Mouse (Mus musculus): ENCODE data around the gene Stk4.
A peak's percentile ranks its signal among the peaks of the same experiment; 100 is the strongest.

Stk4 gene

DNA sequence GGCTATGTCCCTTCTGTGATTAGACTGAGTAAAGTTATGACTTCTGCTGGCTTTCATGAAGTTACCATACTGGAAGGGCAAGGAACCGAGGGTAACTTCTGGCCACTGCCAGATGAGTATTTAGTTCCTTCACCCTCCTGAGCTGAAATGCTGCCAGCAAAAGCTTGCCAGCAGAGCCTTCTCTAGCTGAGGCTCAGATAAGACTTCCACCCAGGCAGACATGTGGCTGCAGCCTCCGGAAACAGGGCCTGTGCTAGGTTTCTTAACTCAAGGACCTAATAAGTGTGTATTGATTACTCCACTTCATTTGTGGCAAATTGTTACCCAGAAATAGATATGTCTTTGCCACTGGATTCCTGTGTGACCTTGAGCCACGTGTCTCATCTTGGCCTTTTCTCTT lies 103.3 kb downstream of the Stk4 start:
- DNase-seq (ENCODE audit: low spot score in 2 of 2): no peak

DNA sequence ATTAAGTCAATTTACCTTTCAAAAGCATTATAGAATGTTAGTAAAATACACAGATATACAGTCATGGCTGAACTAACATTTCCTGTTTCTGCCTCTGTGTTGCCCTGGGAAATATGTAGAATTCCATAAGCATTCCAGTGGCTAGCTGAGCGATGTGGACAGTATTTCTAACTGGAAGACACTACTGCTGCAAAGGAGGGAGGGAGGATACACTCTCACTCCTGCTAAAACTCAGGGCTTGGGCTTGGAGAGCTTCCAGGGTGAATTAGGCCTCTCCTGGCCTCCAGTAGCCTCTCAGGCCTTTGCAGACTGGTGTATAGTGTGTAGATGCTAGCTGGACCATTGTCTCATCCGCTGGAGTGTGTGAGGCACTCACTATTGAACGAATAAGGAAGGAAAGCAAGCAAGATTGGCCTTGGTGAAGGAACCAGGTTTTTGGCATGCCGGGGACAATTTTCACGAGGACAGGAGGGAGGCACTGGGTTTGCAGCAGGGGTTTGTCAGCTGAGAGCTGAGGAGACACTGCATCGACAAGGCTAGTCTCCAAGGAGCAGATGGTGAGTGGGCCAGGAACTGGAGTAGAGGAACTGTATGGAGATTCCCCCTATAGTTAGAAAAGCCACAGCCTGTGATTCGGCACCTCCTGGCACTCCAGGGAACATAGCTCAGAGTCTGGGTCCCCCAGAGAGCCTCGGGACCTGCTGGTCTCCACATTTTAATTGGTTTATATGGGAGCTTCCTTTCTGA lies 104.7 kb downstream of the Stk4 start:
- DNase-seq (ENCODE audit: low spot score in 2 of 2): peak; percentile 71 to 91

DNA sequence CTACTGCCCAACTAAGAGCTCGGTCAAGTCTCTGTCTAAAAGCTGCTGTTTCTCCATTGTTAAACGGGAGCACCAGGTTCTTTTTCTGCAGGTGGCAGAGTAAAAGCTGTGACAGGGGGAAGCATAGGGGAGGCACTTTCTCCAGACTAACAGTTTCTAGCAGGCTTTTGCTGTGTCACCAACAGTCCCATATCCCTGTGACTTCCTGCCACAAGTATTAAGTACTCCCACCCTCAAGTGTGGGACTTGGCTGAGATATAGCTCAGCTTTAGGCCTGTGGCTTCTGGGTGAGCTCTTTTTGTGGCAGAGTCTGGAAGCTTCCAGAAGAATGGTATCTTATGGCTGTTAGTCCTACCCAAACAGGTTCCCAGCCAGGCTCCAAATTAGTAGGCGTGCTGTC lies 105.7 kb downstream of the Stk4 start:
- DNase-seq (ENCODE audit: low spot score in 2 of 2): no peak

DNA sequence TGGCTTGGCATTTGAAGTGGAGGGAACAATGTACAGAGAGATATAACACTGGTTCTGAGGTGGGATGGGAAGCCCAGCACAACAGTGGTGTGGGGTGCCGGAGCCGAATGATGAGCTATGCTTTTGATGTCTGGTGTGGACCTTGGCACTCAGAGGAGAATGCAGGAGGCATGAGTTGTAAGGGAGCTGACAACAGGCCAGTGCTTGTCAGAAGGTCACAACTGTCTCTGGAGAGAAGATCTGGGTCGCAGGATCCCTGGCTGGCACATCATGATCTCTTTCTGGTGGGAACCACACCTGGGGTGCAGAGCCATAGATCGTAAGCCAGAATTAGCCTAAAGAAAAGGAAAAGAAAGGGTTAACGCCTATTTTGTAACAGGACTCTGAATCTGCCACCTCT lies 107.7 kb downstream of the Stk4 start:
- DNase-seq (ENCODE audit: low spot score in 2 of 2): no peak

DNA sequence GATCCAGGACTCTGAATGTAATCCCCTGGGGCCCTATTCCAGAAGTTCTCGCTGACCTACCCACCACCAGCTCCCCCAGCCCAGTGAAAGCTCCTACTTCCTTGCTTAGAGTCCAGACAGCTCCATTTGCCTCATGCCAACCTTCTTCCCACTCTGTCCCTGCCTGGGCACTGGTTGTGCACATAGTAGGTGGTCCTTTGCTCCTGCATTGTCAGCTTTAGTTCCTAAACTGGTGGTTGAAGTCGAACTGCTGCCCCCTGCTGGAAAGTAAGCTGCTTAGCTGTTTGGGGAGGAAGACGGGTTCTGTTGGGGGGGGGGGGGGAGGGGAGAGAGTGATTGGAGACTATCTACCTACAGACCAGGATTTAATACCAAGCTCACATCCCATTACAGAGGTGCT lies 110.0 kb downstream of the Stk4 start:
- no peak for DNase-seq (ENCODE audit: low spot score in 2 of 2)

DNA sequence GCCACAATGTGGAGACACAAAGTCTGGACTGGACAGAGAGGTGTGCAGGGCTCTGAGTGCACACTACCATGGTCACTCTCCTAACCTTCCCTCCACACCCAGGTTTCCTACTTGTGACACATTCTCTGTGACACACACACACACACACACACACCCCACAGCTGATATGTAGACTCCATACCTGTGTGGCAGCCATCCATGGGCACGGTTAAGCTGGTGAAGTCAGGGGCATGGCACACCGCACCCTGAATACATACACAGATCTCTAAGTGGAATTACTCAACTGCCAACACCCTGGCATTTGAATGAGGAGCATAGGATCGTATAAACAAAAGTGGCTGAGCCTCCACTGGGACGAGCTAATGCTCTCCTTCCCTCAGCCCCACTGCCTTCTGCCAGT lies 110.6 kb downstream of the Stk4 start:
- no peak for DNase-seq (ENCODE audit: low spot score in 2 of 2)

DNA sequence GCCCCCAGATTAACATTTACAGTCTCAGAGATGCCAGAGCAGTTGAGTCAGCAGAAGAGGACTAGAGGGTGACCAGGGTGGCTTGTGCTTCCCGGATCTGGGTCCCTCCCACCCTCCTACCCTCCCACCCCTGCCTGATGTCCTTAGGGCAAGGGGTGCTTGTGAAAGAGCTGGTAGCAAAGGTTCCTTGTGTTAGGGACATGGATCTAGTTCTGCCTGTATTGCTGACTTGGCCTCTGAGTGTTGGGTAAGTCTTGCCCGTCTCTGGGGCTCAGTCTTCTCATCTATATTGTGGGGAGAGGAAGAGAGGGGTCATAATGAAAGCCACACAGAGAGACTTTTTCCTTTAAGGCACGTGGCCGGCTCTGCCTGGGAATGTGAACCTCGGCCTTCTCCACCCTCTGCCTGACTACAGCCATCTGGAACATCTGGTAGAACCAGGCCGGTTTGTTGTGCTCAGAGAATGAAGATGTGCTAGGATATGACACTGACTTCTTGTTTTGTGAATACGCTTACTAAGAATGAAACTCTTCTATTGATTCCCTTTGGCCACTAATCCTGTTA lies 112.7 kb downstream of the Stk4 start, which contains the start of gene Wfdc5:
Gene Wfdc5 (minus strand): TSS at position 51 of the 564 bp plus-strand sequence.
- DNase-seq (ENCODE audit: low spot score in 2 of 2): no peak

DNA sequence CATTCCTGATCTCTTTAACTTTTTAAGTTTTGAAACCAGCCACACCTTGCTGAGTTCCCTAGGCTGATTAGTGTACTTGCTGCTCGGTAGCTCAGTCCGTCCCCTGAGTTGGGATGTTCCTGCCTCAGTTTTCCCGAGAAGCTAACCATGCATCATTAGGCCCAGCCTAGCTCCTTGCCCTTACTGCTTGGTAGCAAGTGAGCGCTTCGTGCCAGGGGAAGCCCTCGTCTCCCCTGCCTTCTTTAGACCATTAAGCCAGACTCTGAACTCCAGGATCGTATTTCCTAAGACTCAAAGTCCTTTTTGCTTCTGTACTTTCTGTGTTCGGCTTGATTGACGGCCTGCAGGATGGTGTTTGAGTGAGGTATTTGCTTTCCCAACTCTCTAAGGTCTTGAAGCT lies 113.2 kb downstream of the Stk4 start:
- DNase-seq (ENCODE audit: low spot score in 2 of 2): no peak

DNA sequence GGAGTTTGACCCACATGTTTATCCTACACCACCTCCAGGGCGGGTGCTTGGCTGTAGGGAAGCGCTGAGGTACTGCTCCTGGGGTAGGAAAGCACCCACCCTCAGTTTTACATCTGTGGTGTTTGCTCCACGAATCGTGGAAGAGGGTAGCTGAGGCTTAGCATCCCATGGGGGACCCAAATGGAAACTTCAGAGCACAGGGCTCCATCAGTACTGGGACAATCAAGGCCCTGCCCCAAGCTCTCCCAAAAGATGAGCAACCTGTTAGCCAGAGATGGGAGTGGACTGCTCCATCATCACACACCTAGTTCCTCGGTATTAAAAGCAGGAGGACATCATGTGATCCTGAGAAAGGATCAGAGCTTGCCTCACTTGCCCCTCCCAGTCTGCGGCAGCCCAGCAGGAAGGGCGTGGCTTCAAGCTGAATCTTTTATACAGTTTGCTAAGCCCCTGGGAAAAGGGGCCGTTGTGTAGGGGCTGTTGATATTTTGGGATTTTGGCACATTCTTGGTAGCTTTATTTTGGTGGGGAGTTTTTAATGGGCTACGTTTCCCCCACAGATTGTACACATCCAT lies 114.1 kb downstream of the Stk4 start:
- no peak for DNase-seq (ENCODE audit: low spot score in 2 of 2)

DNA sequence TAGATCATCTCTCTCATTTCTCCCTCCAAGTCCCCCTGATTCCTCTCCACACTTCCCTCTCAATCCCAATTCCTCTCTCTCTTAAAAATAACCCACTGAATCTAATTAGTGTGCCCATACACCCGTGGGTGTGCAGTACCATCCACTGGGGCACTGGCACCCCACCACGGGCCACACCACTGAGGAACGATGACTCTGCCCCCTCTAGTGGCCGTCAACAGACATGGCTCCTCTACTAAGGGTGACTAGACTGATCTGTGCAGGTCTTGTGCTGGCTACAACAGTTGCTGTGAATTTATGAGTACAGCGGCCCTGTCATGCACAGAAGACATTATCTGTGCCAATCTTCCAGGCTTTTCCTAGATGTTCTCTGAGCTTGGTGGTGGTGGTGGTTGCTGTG lies 118.6 kb downstream of the Stk4 start:
- no peak for DNase-seq (ENCODE audit: low spot score in 2 of 2)

DNA sequence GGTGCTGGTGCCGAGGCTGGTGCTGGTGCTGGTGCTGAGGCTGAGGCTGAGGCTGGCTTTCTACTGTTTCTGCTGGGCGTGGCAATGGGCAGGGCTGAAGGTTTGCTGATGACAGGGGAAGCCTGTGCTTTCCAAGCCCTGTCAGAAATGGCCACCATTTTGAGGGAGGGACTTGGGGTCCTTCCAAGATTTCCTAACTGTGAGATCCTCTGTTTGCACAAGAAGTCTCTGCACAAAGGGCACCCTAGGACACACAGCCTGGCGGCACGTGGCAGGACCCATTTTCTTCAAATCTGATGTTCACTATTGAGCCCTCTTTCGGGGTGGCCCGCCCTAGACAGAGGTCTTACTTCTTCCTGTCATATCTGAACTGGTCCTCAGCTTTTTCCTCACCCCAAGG lies 120.5 kb downstream of the Stk4 start, which contains the start of gene Wfdc12:
Gene Wfdc12 (minus strand): TSS at position 33 of the 400 bp plus-strand sequence.
- no peak for DNase-seq (ENCODE audit: low spot score in 2 of 2)

DNA sequence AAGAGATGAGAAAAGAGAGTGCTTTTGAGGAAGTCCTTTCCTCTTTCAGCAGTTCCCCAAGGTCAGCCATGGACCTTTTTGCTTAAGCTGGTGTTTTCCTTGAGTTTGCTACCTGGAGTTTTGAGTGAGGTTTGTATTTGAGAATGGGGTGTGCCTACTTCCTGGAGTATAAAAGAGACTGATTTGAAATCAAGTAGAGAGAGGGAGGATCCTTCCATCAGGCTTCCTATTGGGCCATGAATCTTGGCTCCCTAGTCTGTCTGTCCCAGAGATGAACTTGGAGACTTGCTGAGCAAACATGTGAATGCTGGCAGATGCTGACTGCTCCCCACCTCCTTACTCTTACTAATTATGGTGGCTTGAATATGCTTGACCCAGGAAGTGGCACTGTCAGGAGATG lies 122.2 kb downstream of the Stk4 start:
- DNase-seq (ENCODE audit: low spot score in 2 of 2): no peak

DNA sequence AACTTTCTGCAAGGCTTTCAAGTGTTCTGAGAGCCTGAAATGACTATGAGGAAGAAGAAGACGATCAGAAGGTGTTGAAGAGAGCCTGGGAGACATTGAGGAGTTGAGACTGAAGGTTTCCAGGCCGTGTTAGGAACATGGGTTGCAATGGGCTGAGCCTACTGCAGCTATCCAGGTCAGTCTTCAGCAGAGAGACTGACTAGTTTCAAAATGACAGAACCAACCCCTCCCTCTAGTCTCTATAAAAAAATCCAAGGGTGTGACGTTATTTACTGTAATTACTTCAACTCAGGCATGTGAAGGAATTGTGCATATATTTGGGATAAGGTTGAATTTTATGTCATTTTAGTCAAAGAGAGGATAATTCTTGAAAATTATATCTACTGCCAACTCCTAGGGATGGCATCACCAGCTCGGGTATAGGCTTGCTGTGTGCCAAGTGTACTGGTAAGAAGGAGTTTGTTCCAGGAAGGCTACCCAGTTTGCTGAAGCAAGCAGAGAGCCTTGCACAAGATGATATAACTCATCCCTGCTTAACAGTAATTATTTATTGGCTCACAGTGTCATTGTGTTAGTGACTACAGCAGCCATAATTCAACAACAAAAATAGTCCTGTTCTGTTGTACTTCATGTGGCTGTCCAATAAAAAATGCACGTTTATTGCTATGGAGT lies 125.0 kb downstream of the Stk4 start:
- DNase-seq (ENCODE audit: low spot score in 2 of 2): no peak

DNA sequence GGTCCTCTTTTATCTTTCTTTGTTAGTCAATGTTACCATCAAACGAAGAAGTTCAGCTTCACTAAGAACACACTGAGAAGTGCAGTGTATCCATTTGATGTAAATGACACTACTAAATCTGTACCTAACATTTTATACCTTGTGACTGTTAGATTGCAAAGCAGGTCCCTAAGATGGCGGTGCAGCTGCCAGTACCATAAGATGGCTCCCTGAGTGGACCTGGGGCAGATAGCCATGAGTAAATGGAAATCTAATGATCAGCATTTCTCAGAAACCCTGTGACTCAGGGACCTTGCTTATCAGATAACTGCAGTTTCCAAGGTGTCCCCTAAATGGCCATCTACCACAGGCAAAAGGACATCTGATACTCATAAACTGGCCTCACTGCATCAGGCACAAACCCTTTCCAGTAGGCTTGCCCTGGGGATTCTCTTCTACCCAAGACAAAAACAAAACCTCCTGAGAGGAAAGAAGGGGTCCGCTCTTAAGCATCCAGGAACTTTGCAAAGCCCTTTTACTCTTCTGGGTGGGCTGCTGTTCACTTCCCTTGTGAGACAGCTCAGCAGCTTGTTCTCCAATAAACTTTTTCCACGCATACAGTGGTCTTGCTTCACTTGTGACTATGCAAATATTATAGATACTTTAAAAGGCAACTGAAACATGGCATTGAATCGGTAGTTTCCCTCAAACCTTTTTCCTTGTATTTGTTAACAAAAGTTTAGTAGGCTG lies 126.0 kb downstream of the Stk4 start:
- no peak for DNase-seq (ENCODE audit: low spot score in 2 of 2)

DNA sequence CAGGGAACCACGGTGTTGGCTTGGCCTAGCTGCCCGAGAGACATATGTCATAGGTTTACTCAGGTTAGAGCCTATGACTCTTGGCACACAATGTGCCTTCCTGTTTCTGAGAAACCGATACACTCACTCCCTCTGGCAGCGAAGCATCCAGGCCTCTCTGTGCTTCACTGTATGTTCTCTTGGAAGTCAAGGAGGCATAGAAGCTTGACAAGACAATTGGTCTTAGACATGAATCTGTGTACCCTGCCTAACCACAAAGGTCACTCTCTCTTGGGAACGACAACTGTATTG lies 126.5 kb downstream of the Stk4 start:
- DNase-seq (ENCODE audit: low spot score in 2 of 2): no peak

DNA sequence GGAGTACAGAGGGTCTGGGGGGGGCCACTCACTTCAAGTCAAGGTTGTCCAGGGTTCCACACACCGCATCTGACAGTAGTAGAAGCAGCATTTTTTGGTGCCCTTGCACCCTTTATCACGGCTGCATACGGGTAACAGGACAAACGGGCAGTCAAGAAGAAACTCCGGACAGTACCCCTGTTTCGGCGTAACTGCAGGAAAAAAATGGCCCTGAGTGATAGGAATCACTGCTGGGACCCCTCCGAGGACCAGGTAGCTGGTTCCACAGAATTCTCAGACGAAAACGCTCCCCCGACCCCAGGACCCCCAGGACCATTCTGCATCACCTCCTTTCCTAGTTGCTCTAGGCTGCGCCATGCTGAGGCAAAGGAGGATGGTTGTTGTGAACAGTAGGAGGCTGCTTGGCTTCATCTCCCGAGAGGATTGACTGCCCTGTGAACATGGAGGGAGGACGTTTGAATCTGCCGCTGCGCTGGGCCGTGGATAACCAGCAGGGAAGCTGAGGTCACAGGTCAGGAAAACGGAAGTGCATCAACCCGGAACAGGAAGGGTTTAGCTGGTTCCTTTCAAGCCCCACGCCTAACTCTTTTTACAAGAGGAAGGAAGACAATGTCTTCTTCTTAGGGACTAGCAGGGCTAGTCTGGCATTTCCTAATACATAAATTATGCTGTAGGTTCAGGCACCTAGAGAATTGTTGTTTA lies 129.7 kb downstream of the Stk4 start, which contains the start of gene Wfdc15a:
Gene Wfdc15a (minus strand): TSS at position 505 of the 702 bp plus-strand sequence.
- no peak for DNase-seq (ENCODE audit: low spot score in 2 of 2)
